Mouse (Mus musculus): ENCODE data around the gene Pimreg.
A peak's percentile ranks its signal among the peaks of the same experiment; 100 is the strongest.

Pimreg gene

GRCm38 (mm10) chr11:72041768-72042607 is at the start of gene Pimreg:
Gene Pimreg (plus strand): TSS chr11:72042032.
- peak; percentile 93 for DNase-seq (ENCODE audit: low read depth, low spot score)

- no peak for DNase-seq (ENCODE audit: low read depth, low spot score)
These were observed 49.4 kb upstream of the Pimreg start for GRCm38 (mm10) chr11:71992438-71992837.

GRCm38 (mm10) chr11:71995968-71996511 is 45.8 kb upstream of the Pimreg start:
- peak; percentile 96 for DNase-seq (ENCODE audit: low read depth, low spot score)

- no peak for DNase-seq (ENCODE audit: low read depth, low spot score)
These were observed 45.0 kb upstream of the Pimreg start for GRCm38 (mm10) chr11:71996805-71997204.

- no peak for DNase-seq (ENCODE audit: low read depth, low spot score)
These were observed 41.6 kb upstream of the Pimreg start for GRCm38 (mm10) chr11:72000194-72000593.

GRCm38 (mm10) chr11:72002138-72002853 is 39.5 kb upstream of the Pimreg start:
- DNase-seq (ENCODE audit: low read depth, low spot score), result no peak

- no peak for DNase-seq (ENCODE audit: low read depth, low spot score)
These were observed 38.7 kb upstream of the Pimreg start for GRCm38 (mm10) chr11:72003171-72003570.

GRCm38 (mm10) chr11:72005547-72005946 is 36.3 kb upstream of the Pimreg start:
- DNase-seq (ENCODE audit: low read depth, low spot score), result no peak

- no peak for DNase-seq (ENCODE audit: low read depth, low spot score)
These were observed 31.5 kb upstream of the Pimreg start for GRCm38 (mm10) chr11:72010367-72010766.

GRCm38 (mm10) chr11:72010940-72011722 is 30.7 kb upstream of the Pimreg start:
- DNase-seq (ENCODE audit: low read depth, low spot score), result no peak

- DNase-seq (ENCODE audit: low read depth, low spot score), result no peak
These were observed 29.9 kb upstream of the Pimreg start for GRCm38 (mm10) chr11:72011955-72012354.

- DNase-seq (ENCODE audit: low read depth, low spot score), result no peak
These were observed 27.2 kb upstream of the Pimreg start for GRCm38 (mm10) chr11:72014674-72015073.

GRCm38 (mm10) chr11:72016518-72017252 is 25.1 kb upstream of the Pimreg start:
- DNase-seq (ENCODE audit: low read depth, low spot score), result no peak

- DNase-seq (ENCODE audit: low read depth, low spot score), result no peak
These were observed 24.6 kb upstream of the Pimreg start for GRCm38 (mm10) chr11:72017253-72017601.

GRCm38 (mm10) chr11:72021015-72021414 is 20.8 kb upstream of the Pimreg start:
- no peak for DNase-seq (ENCODE audit: low read depth, low spot score)

GRCm38 (mm10) chr11:72022827-72023226 is 19.0 kb upstream of the Pimreg start:
- DNase-seq (ENCODE audit: low read depth, low spot score), result no peak

GRCm38 (mm10) chr11:72023581-72023980 is 18.3 kb upstream of the Pimreg start:
- peak; percentile 32 for DNase-seq (ENCODE audit: low read depth, low spot score)

GRCm38 (mm10) chr11:72024193-72024781 is 17.5 kb upstream of the Pimreg start:
- DNase-seq (ENCODE audit: low read depth, low spot score), result peak; percentile 81

GRCm38 (mm10) chr11:72025843-72026242 is 16.0 kb upstream of the Pimreg start:
- peak; percentile 51 for DNase-seq (ENCODE audit: low read depth, low spot score)

GRCm38 (mm10) chr11:72026516-72026915 is 15.3 kb upstream of the Pimreg start:
- DNase-seq (ENCODE audit: low read depth, low spot score), result no peak

- no peak for DNase-seq (ENCODE audit: low read depth, low spot score)
These were observed 14.0 kb upstream of the Pimreg start for GRCm38 (mm10) chr11:72027836-72028235.

Data from 3T3-L1 (cell line).